Mouse (Mus musculus): Measurements from ENCODE around the gene Gm47289.

GRCm38 (mm10) chr9:119208998-119209397 lies 50.0 kb downstream of the Gm47289 start, which contains the start of gene Slc22a13:
- TF ChIP-seq CTCF (IDR thresholded peaks at IDR 0.05; ENCODE audit: borderline replicate concordance, extremely low read depth, insufficient read depth, insufficient read length) = no peak
- TF ChIP-seq POLR2A (IDR thresholded peaks at IDR 0.05; ENCODE audit: borderline replicate concordance, extremely low read depth, insufficient read depth, insufficient read length, poor library complexity, severe bottlenecking) = no peak

All from brain, embryonic 14.5 days (tissue).